Mouse (Mus musculus) liver, embryonic 12.5 days (tissue): ENCODE results near the gene Vps51. TPM values are rescaled to one million over a fixed set of nuclear protein-coding genes. Genes with fewer than 3 reads are reported as not detected.

ENCODE experiments used
- ATAC-seq: fragments of 200-750 bp; cut with Nextera tagmentation; 2 replicates; pipeline ENCODE4 v1.8.0; 2017; ENCODE audit warnings: moderate number of reproducible peaks, mild to moderate bottlenecking, moderate library complexity
- H3K27ac ChIP-seq: fragments of 300-500 bp; sonication (generic); 2 replicates; pipeline ENCODE4 v1.5.1; 2016; ENCODE audit warnings: mild to moderate bottlenecking
- H3K27me3 ChIP-seq: fragments of 300-500 bp; sonication (generic); replicated peaks from 2 replicates; pipeline ENCODE4 v1.6.1; 2016; ENCODE audit warnings: mild to moderate bottlenecking, moderate library complexity
- H3K36me3 ChIP-seq: fragments of 300-500 bp; sonication (generic); 2 replicates; pipeline ENCODE4 v1.6.1; 2016; ENCODE audit warnings: mild to moderate bottlenecking, moderate library complexity
- H3K4me1 ChIP-seq: fragments of 300-500 bp; sonication (generic); 2 replicates; pipeline ENCODE4 v1.6.1; 2016
- H3K4me2 ChIP-seq: fragments of 300-500 bp; sonication (generic); 2 replicates; pipeline ENCODE4 v1.6.1; 2016; ENCODE audit warnings: mild to moderate bottlenecking, moderate library complexity
- H3K4me3 ChIP-seq: fragments of 300-500 bp; sonication (generic); 2 replicates; pipeline ENCODE4 v1.5.1; 2016; ENCODE audit warnings: mild to moderate bottlenecking, moderate library complexity
- H3K9ac ChIP-seq: fragments of 300-500 bp; sonication (generic); 2 replicates; pipeline ENCODE4 v1.6.1; 2016; ENCODE audit warnings: mild to moderate bottlenecking, moderate library complexity
- H3K9me3 ChIP-seq: fragments of 300-500 bp; sonication (generic); replicated peaks from 2 replicates; pipeline ENCODE4 v1.6.1; 2016; ENCODE audit warnings: mild to moderate bottlenecking, moderate library complexity
- WGBS: fragments of 180-500 bp; shearing (Covaris S2); methylation state at CpG from one replicate; pipeline ENCODE4 v1.1.7; 2016; ENCODE audit not compliant: insufficient replicate concordance; 5-methylcytosine and 5-hydroxymethylcytosine counted together
- polyA plus RNA-seq: library from polyadenylated mRNA; unstranded; fragments of >200 nt; fragmentation: Nextera tagmentation; extraction: Ambion mirVana; gene quantifications from 2 replicates; pipeline ENCODE4 v1.2.1, GENCODE M21; 2016

The Vps51 gene
- polyA plus RNA-seq, 1 experiment from 2014 or later: 35.8 TPM

- ATAC-seq: no peak
- H3K9me3 ChIP-seq: no peaks in the 10 kb centered on the region
- H3K27ac ChIP-seq: no peak overlapping the region
- peaks cover 38% of the 10 kb centered on the region for H3K4me1 ChIP-seq
- H3K27me3 ChIP-seq: no peaks in the 10 kb centered on the region
- H3K4me3 ChIP-seq: no peak overlapping the region
- no peak overlapping the region for H3K9ac ChIP-seq
- H3K4me2 ChIP-seq: no peak overlapping the region
- H3K36me3 ChIP-seq: peaks cover 64% of the 10 kb centered on the region
- WGBS: 86% methylated on average over 31 of the region's 31 CpGs
These were observed 6.3 kb downstream of the Vps51 start for GRCm38 (mm10) chr19:6070571-6071250.

GRCm38 (mm10) chr19:6069851-6070250 lies 7.2 kb downstream of the Vps51 start:
- peaks cover 32% of the 10 kb centered on the region for H3K4me1 ChIP-seq
- peaks cover 57% of the 10 kb centered on the region for H3K36me3 ChIP-seq
- no peaks in the 10 kb centered on the region for H3K27me3 ChIP-seq
- 85% methylated on average over 10 of the region's 10 CpGs for WGBS
- H3K4me2 ChIP-seq: no peak overlapping the region
- H3K4me3 ChIP-seq: no peak overlapping the region
- no peak overlapping the region for H3K27ac ChIP-seq
- H3K9me3 ChIP-seq: no peaks in the 10 kb centered on the region
- no peak overlapping the region for H3K9ac ChIP-seq
- no peak for ATAC-seq

GRCm38 (mm10) chr19:6068951-6069350 lies 8.1 kb downstream of the Vps51 start:
- H3K27ac ChIP-seq: 0 out of 2 replicates have a peak overlapping the region, but pooled peaks have one; percentile 4
- ATAC-seq: no peak
- 79% methylated on average over 4 of the region's 4 CpGs for WGBS
- H3K4me3 ChIP-seq: no peak overlapping the region
- H3K9me3 ChIP-seq: no peaks in the 10 kb centered on the region
- H3K4me2 ChIP-seq: no peak overlapping the region
- H3K4me1 ChIP-seq: peaks cover 32% of the 10 kb centered on the region
- H3K36me3 ChIP-seq: peaks cover 49% of the 10 kb centered on the region
- no peaks in the 10 kb centered on the region for H3K27me3 ChIP-seq
- no peak overlapping the region for H3K9ac ChIP-seq

GRCm38 (mm10) chr19:6067724-6068415 lies 9.2 kb downstream of the Vps51 start, which contains the start of gene Tm7sf2:
TSS of gene Tm7sf2 (minus strand) at chr19:6068373.
- peak within 1 kb of the TSS; percentile 70 for H3K9ac ChIP-seq
- peak; percentile 91 for ATAC-seq
- peaks cover 46% of the 10 kb centered on the region for H3K36me3 ChIP-seq
- no peaks in the 10 kb centered on the region for H3K27me3 ChIP-seq
- 14% methylated on average over 33 of the region's 33 CpGs for WGBS
- peak within 1 kb of the TSS; percentile 77 for H3K27ac ChIP-seq
- peak within 1 kb of the TSS; percentile 60 for H3K4me3 ChIP-seq
- no peaks in the 10 kb centered on the region for H3K9me3 ChIP-seq
- H3K4me2 ChIP-seq: peak within 1 kb of the TSS; percentile 95
- peaks cover 42% of the 10 kb centered on the region for H3K4me1 ChIP-seq

GRCm38 (mm10) chr19:6067011-6067723 lies 9.9 kb downstream of the Vps51 start:
- ATAC-seq: peak; percentile 72
- Histone ChIP-seq H3K9me3 (no peaks in the 10 kb centered on the region), H3K27ac (peak overlapping the region; percentile 77), H3K36me3 (peaks cover 41% of the 10 kb centered on the region), H3K4me1 (peaks cover 49% of the 10 kb centered on the region), H3K4me3 (peak overlapping the region; percentile 60), H3K9ac (peak overlapping the region; percentile 70), H3K4me2 (peak overlapping the region; percentile 95), H3K27me3 (no peaks in the 10 kb centered on the region)
- under 1% methylated on average over 30 of the region's 30 CpGs for WGBS

DNA sequence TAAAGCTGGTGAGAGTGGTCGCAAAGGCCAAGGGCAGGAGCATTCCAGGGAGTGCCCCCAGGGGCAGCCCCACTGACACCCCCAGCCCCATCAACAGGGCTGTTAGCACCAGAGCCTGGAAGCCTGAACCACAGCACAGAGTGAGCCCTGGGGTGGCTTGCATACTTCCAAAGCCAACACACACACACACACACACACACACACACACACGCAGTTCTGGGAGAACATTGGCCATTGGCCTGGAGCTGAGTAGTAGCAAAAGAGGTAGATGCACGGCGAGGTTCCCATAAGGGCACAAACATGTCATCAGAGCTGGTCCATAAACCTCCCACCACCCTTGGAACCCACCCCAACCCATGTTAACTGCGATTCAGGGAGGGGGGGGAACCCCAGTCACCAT lies 10.5 kb downstream of the Vps51 start:
- Histone ChIP-seq H3K9ac (peak overlapping the region; percentile 70), H3K36me3 (peaks cover 40% of the 10 kb centered on the region), H3K27ac (peak overlapping the region; percentile 77), H3K4me3 (peak overlapping the region; percentile 60), H3K4me1 (peaks cover 54% of the 10 kb centered on the region), H3K9me3 (no peaks in the 10 kb centered on the region), H3K4me2 (peak overlapping the region; percentile 95), H3K27me3 (no peaks in the 10 kb centered on the region)
- ATAC-seq: no peak
- 43% methylated on average over 5 of the region's 5 CpGs for WGBS

DNA sequence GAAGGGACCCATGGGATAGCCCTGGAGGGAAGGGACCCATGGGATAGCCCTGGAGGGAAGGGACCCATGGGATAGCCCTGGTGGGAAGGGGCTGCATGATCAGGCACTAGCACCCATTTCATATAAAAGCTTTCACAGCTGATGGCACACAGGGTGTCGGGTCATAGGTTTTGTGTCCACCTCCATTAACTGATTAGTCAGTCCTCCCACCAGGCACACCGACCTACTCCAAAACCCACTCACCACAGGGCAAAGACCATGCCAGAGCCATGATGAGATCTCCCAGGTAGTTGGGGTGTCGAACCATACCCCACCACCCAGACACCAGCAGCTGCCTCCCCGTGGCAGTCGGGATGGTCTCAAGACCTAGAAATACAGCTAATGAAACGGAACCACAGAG lies 13.9 kb downstream of the Vps51 start:
- Histone ChIP-seq H3K9ac (peak overlapping the region; percentile 96; the same call in 1 of the 2 replicates), H3K4me2 (peak overlapping the region; percentile 100), H3K27ac (no peak overlapping the region), H3K36me3 (peaks cover 28% of the 10 kb centered on the region), H3K27me3 (no peaks in the 10 kb centered on the region), H3K9me3 (no peaks in the 10 kb centered on the region), H3K4me3 (peak overlapping the region; percentile 92; the same call in 1 of the 2 replicates), H3K4me1 (peaks cover 67% of the 10 kb centered on the region)
- WGBS: 84% methylated on average over 6 of the region's 6 CpGs
- ATAC-seq: no peak

DNA sequence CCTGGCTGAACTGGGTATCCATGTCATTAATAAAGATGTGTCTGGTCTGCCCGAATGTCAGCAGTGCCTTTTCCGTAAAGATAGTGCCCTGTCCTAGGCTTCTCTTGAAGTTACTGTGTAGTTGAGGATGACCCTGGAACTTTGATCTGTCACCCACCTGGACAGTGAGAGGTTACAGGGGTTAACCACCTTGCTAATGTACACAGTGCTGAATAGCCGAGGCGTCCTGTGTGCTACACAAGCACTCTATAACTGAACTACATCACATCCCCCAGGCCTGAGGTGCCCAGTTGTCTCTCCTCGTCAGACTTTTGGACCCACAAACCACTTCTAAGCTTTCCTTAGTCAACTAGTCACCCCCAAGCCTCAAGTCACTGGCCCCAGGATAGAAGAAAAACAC lies 14.6 kb downstream of the Vps51 start:
- Histone ChIP-seq H3K36me3 (peaks cover 28% of the 10 kb centered on the region), H3K4me2 (peak overlapping the region; percentile 100), H3K27ac (peak overlapping the region; percentile 99), H3K4me3 (peak overlapping the region; percentile 92), H3K9me3 (no peaks in the 10 kb centered on the region), H3K9ac (peak overlapping the region; percentile 96), H3K27me3 (no peaks in the 10 kb centered on the region), H3K4me1 (peaks cover 62% of the 10 kb centered on the region)
- WGBS: 50% methylated on average over 5 of the region's 5 CpGs
- ATAC-seq: no peak

- Histone ChIP-seq H3K27me3 (no peaks in the 10 kb centered on the region), H3K27ac (peak overlapping the region; percentile 99), H3K9me3 (no peaks in the 10 kb centered on the region), H3K4me3 (peak overlapping the region; percentile 92), H3K36me3 (peaks cover 28% of the 10 kb centered on the region), H3K4me1 (peaks cover 58% of the 10 kb centered on the region), H3K4me2 (peak overlapping the region; percentile 100), H3K9ac (peak overlapping the region; percentile 96)
- ATAC-seq: peak; percentile 17
- WGBS: 1% methylated on average over 44 of the region's 44 CpGs
These were observed 15.3 kb downstream of the Vps51 start for GRCm38 (mm10) chr19:6061641-6062302.

- peak within 1 kb of the TSS; percentile 96 for H3K9ac ChIP-seq
- no peaks in the 10 kb centered on the region for H3K9me3 ChIP-seq
- peaks cover 34% of the 10 kb centered on the region for H3K36me3 ChIP-seq
- H3K4me3 ChIP-seq: peak within 1 kb of the TSS; percentile 92
- WGBS: under 1% methylated on average over 58 of the region's 58 CpGs
- H3K4me2 ChIP-seq: peak within 1 kb of the TSS; percentile 100
- ATAC-seq: peak; percentile 74
- peaks cover 58% of the 10 kb centered on the region for H3K4me1 ChIP-seq
- H3K27me3 ChIP-seq: no peaks in the 10 kb centered on the region
- H3K27ac ChIP-seq: peak within 1 kb of the TSS; percentile 99
These were observed 16.0 kb downstream of the Vps51 start, which contains the start of gene Znhit2 for GRCm38 (mm10) chr19:6061021-6061533. TSS of gene Znhit2 (plus strand) at chr19:6061192.

DNA sequence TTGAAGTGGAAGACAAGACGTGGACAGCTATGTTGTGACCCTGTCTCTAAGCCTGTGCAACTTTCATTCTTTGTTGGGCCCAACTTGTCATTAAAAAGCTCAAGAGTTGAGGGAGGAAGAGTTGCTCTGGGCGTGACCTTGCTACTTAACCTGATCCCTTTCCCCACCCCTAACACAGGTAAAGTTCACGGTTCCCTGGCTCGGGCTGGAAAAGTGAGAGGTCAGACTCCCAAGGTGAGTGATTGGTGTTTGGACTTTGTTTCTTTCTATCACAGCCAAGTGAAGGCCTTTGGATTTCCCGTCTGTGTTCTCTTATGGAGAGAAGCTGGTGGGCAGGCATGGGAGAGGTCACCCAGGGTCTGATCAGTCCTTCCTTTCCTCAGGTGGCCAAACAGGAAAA lies 18.1 kb downstream of the Vps51 start:
- no peak for ATAC-seq
- whole genome bisulfite sequencing: 59% methylated on average over 5 of the region's 5 CpGs
- Histone ChIP-seq H3K4me2 (peak overlapping the region; percentile 86), H3K9me3 (no peaks in the 10 kb centered on the region), H3K27ac (peak overlapping the region; percentile 86), H3K36me3 (peaks cover 55% of the 10 kb centered on the region), H3K27me3 (no peaks in the 10 kb centered on the region), H3K4me1 (peaks cover 61% of the 10 kb centered on the region), H3K9ac (peak overlapping the region; percentile 94), H3K4me3 (peak overlapping the region; percentile 95)
